Comparison of ENCODE assay signal across 1 mouse cellular context in genomic region chr4:106281492-106282122, GRCm38 (mm10).
TF ChIP-seq lines count a peak whose summit lies in the region.

No protein-coding gene starts in this region.

TF ChIP-seq in CH12.LX, 34 proteins besides CTCF, POLR2A, EP300 and RAD21 (continued from another document):
- TF ChIP-seq BHLHE40 (IDR thresholded peaks at IDR 0.05; ENCODE audit: low read depth, low read length) (no peak; the same call in none of the 2 replicates), ZKSCAN1 (IDR thresholded peaks at IDR 0.05; ENCODE audit: borderline replicate concordance, low read depth, low read length) (no peak)
